Mouse (Mus musculus) forebrain, postnatal 0 days (tissue): ENCODE data around the gene Gnaq. TPM values are rescaled to one million over a fixed set of nuclear protein-coding genes. Genes with fewer than 3 reads are reported as not detected.
A peak's percentile ranks its signal among the peaks of the same experiment; 100 is the strongest.

Source experiments
- ATAC-seq: fragments of 200-750 bp; cut with Nextera tagmentation; 2 replicates; pipeline ENCODE4 v1.8.0; 2017; ENCODE audit warnings: mild to moderate bottlenecking, moderate library complexity
- DNase-seq: peaks from one replicate; pipeline ENCODE4 v3.0.0-alpha.2; 2015
- H3K27ac ChIP-seq: fragments of 300-500 bp; sonication (generic); 2 replicates; pipeline ENCODE4 v1.5.1; 2014; ENCODE audit warnings: low read depth, mild to moderate bottlenecking, antibody characterized with exemption, low read length, moderate library complexity, mixed read lengths
- H3K27me3 ChIP-seq: fragments of 300-500 bp; sonication (generic); 2 replicates; pipeline ENCODE4 v1.6.1; 2014; ENCODE audit warnings: mild to moderate bottlenecking, low read length, mixed read lengths; ENCODE audit not compliant: insufficient read depth
- H3K36me3 ChIP-seq: fragments of 300-500 bp; sonication (generic); 2 replicates; pipeline ENCODE4 v1.6.1; 2014; ENCODE audit warnings: mild to moderate bottlenecking, moderate library complexity; ENCODE audit not compliant: insufficient read depth
- H3K4me1 ChIP-seq: fragments of 300-500 bp; sonication (generic); 2 replicates; pipeline ENCODE4 v1.6.1; 2014; ENCODE audit warnings: antibody characterized with exemption; ENCODE audit not compliant: insufficient read depth
- H3K4me2 ChIP-seq: fragments of 300-500 bp; sonication (generic); 2 replicates; pipeline ENCODE4 v1.6.1; 2014; ENCODE audit warnings: low read depth, mild to moderate bottlenecking, moderate library complexity
- H3K4me3 ChIP-seq: fragments of 300-500 bp; sonication (generic); 2 replicates; pipeline ENCODE4 v1.5.1; 2014; ENCODE audit warnings: low read depth, low read length, mixed read lengths
- H3K9ac ChIP-seq: fragments of 300-500 bp; sonication (generic); 2 replicates; pipeline ENCODE4 v1.6.1; 2014; ENCODE audit warnings: mild to moderate bottlenecking
- H3K9me3 ChIP-seq: fragments of 300-500 bp; sonication (generic); 2 replicates; pipeline ENCODE4 v1.6.1; 2016; ENCODE audit warnings: low read length
- CTCF ChIP-seq: sonication (generic); IDR thresholded peaks from 2 replicates; pipeline ENCODE4 v1.5.1; 2016; ENCODE audit warnings: antibody characterized with exemption, control low read depth, low read depth
- WGBS: fragments of 180-500 bp; shearing (Covaris S2); extraction: QIAGEN DNeasy Blood & Tissue Kit; methylation state at CpG from one replicate; pipeline ENCODE4 v1.1.7; 2014; 5-methylcytosine and 5-hydroxymethylcytosine counted together
- polyA plus RNA-seq: library from polyadenylated mRNA; unstranded; fragments of >200 nt; fragmentation: Nextera tagmentation; extraction: Ambion mirVana; gene quantifications from 2 replicates; pipeline ENCODE4 v1.2.1, GENCODE M21; 2015
- total RNA-seq: library from RNA; depleted of rRNA; stranded (reverse); fragments of >200 nt; gene quantifications from 2 replicates; pipeline ENCODE4 v1.2.3, GENCODE M21; 2014

The Gnaq gene
- total and polyA plus RNA-seq, 2 experiments from 2014 or later, result 94.2 to 143 TPM

DNA sequence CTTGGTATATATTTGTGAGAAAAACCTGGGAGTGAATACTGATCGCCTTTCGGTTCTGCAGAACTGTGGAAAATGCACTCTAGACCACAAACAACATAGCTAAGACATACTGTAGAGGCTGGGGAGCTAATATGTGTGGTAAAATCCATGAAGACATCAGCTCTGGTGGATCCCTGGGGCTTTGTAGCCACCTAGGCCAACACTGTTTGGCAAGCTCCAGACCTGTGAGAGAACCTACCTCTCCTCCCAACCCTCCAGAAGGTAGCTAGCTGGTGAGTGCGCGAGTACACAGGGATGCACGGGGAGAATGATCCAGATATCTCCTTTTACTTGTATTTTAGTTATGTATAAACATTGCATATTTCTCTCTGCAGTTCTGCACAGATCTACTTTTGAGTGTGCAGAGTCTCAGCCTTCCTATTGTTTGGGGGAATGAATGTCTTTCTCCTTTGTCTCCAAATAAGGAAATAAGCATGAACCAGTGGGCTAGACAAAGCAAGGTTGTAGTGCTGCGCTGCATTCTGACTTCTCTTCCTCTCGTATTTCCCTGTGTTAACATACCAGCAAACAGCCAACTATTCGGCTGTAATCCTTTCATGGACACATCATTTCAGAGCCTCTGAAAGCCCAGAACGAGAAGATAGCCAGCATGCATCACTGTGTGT lies 205.4 kb downstream of the Gnaq start:
- peak; percentile 53; the same call in 1 of the 2 replicates for ATAC-seq
- peaks cover 20% of the 10 kb centered on the region for H3K36me3 ChIP-seq
- DNase-seq, result no peak
- 81% methylated on average over 9 of the region's 9 CpGs for WGBS
- no peak overlapping the region for H3K27ac ChIP-seq
- no peak for TF ChIP-seq CTCF
- H3K27me3 ChIP-seq, result no peaks in the 10 kb centered on the region
- H3K4me2 ChIP-seq, result no peak overlapping the region
- no peaks in the 10 kb centered on the region for H3K4me1 ChIP-seq
- H3K4me3 ChIP-seq, result no peak overlapping the region
- no peak overlapping the region for H3K9ac ChIP-seq
- H3K9me3 ChIP-seq, result no peaks in the 10 kb centered on the region

DNA sequence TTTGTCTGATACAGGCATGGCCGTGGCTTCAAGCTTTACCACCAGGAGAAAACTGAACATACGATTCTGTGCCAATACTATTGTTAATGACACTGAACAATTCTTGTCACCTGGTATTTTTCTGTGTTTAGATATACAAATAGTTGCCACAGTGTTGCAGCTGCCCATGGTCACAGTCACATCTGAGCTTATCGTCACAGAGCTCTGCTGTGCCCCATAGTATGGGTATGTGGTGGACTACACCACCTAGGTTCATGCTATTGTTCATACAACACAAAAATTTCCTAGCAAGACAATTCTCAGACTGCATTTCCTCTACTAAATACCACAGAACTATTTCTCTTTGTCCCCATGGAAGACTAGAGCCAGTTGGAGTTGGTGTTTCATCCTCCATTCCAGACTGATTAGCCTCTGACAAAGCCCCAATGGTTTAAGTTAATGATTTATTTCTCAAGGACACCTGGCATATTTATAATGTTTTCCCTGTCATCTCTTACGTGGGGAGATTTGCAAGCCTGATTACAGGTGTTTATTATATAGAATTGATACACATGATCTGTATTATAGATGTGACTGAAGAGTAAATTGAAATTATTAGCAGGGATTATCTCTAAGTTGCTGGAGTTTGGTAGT lies 207.4 kb downstream of the Gnaq start:
- Histone ChIP-seq H3K4me3 (no peak overlapping the region), H3K9ac (no peak overlapping the region), H3K9me3 (no peaks in the 10 kb centered on the region), H3K27me3 (no peaks in the 10 kb centered on the region), H3K36me3 (peaks cover 10% of the 10 kb centered on the region; the same call in 1 of the 2 replicates), H3K4me2 (no peak overlapping the region), H3K4me1 (no peaks in the 10 kb centered on the region), H3K27ac (no peak overlapping the region)
- DNase-seq (no peak), ATAC-seq (no peak)
- TF ChIP-seq CTCF, result no peak
- WGBS, result 83% methylated on average over 4 of the region's 4 CpGs

- ATAC-seq (no peak), DNase-seq (peak; percentile 46)
- Histone ChIP-seq H3K36me3 (peaks cover 11% of the 10 kb centered on the region; the same call in 1 of the 2 replicates), H3K4me1 (no peaks in the 10 kb centered on the region), H3K27ac (no peak overlapping the region), H3K9ac (no peak overlapping the region), H3K27me3 (no peaks in the 10 kb centered on the region), H3K4me2 (no peak overlapping the region), H3K4me3 (no peak overlapping the region), H3K9me3 (no peaks in the 10 kb centered on the region)
- peak; percentile 62 for TF ChIP-seq CTCF
- WGBS, result 44% methylated on average over 2 of the region's 2 CpGs
These were observed 210.1 kb downstream of the Gnaq start for GRCm38 (mm10) chr19:16342702-16343101.

GRCm38 (mm10) chr19:16345516-16345915 lies 212.9 kb downstream of the Gnaq start:
- Histone ChIP-seq H3K27ac (no peak overlapping the region), H3K4me1 (no peaks in the 10 kb centered on the region), H3K27me3 (no peaks in the 10 kb centered on the region), H3K36me3 (peaks cover 11% of the 10 kb centered on the region; the same call in 1 of the 2 replicates), H3K4me3 (no peak overlapping the region), H3K9me3 (no peaks in the 10 kb centered on the region), H3K4me2 (no peak overlapping the region), H3K9ac (no peak overlapping the region)
- ATAC-seq, result no peak; the same call in 1 of the 2 replicates
- no peak for TF ChIP-seq CTCF
- 86% methylated on average over 2 of the region's 2 CpGs for WGBS
- no peak for DNase-seq

DNA sequence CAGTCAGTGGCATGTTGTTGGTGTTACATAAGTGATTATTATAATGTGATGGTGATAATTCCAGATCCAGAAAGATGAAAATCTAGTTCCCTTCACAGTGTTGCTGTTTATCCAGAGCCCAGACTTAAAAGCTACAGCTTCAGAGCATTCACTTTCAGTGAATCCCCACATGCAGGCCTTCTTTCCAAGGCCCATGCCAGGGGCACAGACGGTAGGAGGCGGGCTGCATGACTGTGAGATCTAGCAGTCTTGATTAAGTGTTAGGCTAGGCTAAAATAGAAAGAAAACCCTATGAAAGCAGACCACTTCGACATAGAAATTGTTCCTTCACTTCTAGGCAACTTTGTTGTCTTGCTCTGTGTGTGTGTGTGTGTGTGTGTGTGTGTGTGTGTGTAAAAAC lies 214.4 kb downstream of the Gnaq start:
- 82% methylated on average over 3 of the region's 3 CpGs for WGBS
- H3K4me3 ChIP-seq, result no peak overlapping the region
- no peaks in the 10 kb centered on the region for H3K27me3 ChIP-seq
- H3K9me3 ChIP-seq, result no peaks in the 10 kb centered on the region
- no peak overlapping the region for H3K4me2 ChIP-seq
- H3K4me1 ChIP-seq, result no peaks in the 10 kb centered on the region
- ATAC-seq, result no peak
- H3K36me3 ChIP-seq, result peaks cover 11% of the 10 kb centered on the region; the same call in 1 of the 2 replicates
- no peak for DNase-seq
- H3K27ac ChIP-seq, result no peak overlapping the region
- no peak for TF ChIP-seq CTCF
- H3K9ac ChIP-seq, result no peak overlapping the region

DNA sequence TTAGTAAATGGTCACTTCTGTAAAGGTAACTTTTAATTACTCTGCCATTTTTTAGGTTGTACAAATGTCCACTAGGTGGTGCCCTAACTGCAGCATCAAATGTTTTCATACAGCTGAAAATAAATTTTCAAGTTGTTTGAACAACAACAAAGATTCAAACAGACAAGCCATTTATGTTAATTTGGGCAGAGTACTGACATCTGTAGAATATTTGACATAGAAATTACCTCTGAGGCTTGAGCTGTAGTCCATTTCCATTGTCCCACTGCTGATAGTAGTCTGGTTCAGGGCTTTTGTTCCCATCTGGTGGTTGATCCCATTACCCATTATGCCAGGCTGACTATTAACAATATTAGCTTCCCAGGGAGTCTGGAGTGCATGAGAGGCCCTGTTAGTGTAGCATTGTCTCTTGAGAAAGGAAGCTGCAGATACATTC lies 221.1 kb downstream of the Gnaq start:
- H3K27ac ChIP-seq, result no peak overlapping the region
- no peaks in the 10 kb centered on the region for H3K4me1 ChIP-seq
- peak; percentile 55 for DNase-seq
- H3K4me2 ChIP-seq, result no peak overlapping the region
- H3K9me3 ChIP-seq, result no peaks in the 10 kb centered on the region
- H3K36me3 ChIP-seq, result no peaks in the 10 kb centered on the region
- ATAC-seq, result no peak
- H3K27me3 ChIP-seq, result no peaks in the 10 kb centered on the region
- no peak overlapping the region for H3K9ac ChIP-seq
- no peak overlapping the region for H3K4me3 ChIP-seq
- TF ChIP-seq CTCF, result peak; percentile 67

DNA sequence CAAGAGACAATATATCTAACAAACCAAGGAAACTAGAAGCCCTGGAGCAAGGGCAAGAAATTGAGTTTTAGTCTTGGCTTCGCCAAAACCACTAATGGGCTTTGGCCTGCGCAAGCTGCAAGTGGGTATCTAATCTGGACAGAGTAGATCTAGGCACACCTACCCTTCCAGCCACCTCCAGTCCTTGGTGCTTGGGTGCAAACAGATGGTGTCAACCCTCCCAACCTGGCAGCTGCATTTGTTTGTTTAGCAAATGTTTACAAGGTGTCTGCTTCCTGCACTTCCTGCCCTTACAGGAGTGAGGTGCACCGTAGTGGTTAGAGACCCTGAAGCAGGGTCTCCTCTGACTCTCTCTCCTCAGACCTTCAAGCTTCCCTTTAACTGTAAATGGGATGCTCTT lies 225.5 kb downstream of the Gnaq start:
- no peak overlapping the region for H3K27ac ChIP-seq
- H3K4me2 ChIP-seq, result no peak overlapping the region

More for the DNA sequence above, 225.5 kb downstream of the Gnaq start:
- Histone ChIP-seq H3K4me1 (no peaks in the 10 kb centered on the region), H3K9me3 (no peaks in the 10 kb centered on the region), H3K36me3 (no peaks in the 10 kb centered on the region; the same call in 1 of the 2 replicates), H3K9ac (no peak overlapping the region), H3K4me3 (no peak overlapping the region), H3K27me3 (no peaks in the 10 kb centered on the region)
- no peak for TF ChIP-seq CTCF
- ATAC-seq (no peak), DNase-seq (no peak)
- WGBS, result 82% methylated on average over 3 of the region's 3 CpGs
